Mouse (Mus musculus) lung, adult 2 months (tissue): ENCODE results near the gene Fam120a. TPM values are rescaled to one million over a fixed set of nuclear protein-coding genes. Genes with fewer than 3 reads are reported as not detected.

ENCODE experiments used
- DNase-seq: peaks from one replicate; pipeline ENCODE4 v3.0.0; 2022
- H3K4me1 ChIP-seq: fragments of 200-500 bp; 2 replicates; pipeline ENCODE4 v1.6.1; 2011; ENCODE audit warnings: low read length; ENCODE audit not compliant: control insufficient read depth, insufficient read depth
- H3K4me3 ChIP-seq: fragments of 200-500 bp; replicated peaks from 2 replicates; pipeline ENCODE3; 2011; ENCODE audit warnings: low read depth, mild to moderate bottlenecking, control low read depth, low read length; ENCODE audit errors: extremely low read depth
- CTCF ChIP-seq: fragments of 200-500 bp; IDR thresholded peaks from 2 replicates; pipeline ENCODE4 v1.5.1; 2011; ENCODE audit warnings: mild to moderate bottlenecking, low read length, control low read depth; ENCODE audit not compliant: insufficient read depth
- POLR2A ChIP-seq: fragments of 200-500 bp; IDR thresholded peaks from 2 replicates; pipeline ENCODE4 v1.6.1; 2011; ENCODE audit warnings: low read depth, mild to moderate bottlenecking, control low read depth, low read length, borderline replicate concordance; ENCODE audit errors: extremely low read depth
- WGBS: fragments of 180-500 bp; shearing (Covaris S2); methylation state at CpG from one replicate; pipeline ENCODE4 v1.1.7; 2018; 5-methylcytosine and 5-hydroxymethylcytosine counted together
- polyA plus RNA-seq: library from polyadenylated mRNA; depleted of rRNA; stranded (reverse); fragments of >200 nt; gene quantifications from 2 replicates; pipeline ENCODE4 v1.2.3, GENCODE M21; 2012; rRNA removed

Fam120a gene
- polyA plus RNA-seq, 1 experiment = 64.0 TPM

DNA sequence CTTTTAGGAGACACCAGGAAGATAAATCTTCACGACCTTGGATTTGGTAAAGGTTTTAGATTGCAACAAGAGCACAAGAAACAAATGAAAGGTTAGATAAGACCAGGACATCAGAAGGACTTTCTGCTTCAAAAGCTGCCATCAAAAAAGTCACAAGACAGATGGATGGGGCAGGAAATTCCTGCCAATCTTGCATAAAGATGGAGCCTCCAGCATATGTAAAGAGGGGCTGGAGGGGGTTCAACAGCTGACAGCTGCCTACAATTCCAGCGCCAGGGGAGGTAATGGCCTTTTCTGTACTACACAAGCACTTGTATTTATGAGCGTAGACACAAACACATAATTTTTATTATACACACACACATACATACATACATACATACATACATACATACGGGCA is 138.0 kb downstream of the Fam120a start:
- no peak for DNase-seq
- WGBS = 87% methylated on average over 4 of the region's 4 CpGs
- TF ChIP-seq CTCF (no peak), POLR2A (no peak)
- Histone ChIP-seq H3K4me3 (no peak overlapping the region), H3K4me1 (no peaks in the 10 kb centered on the region)

Other genes starting within 250 kb of the Fam120a start
- 24.0 and 25.9 TPM in 2 replicates for gene Phf2, start 96.9 kb downstream of the Fam120a start, polyA plus RNA-seq
- 1.5 and 4.2 TPM in 2 replicates for gene Wnk2, start 180.0 kb upstream of the Fam120a start, polyA plus RNA-seq
- gene Ninj1, start 219.5 kb upstream of the Fam120a start, polyA plus RNA-seq = 161 and 222 TPM in 2 replicates
- gene Card19, start 248.0 kb upstream of the Fam120a start, polyA plus RNA-seq = 142 and 178 TPM in 2 replicates